Mouse (Mus musculus) effector memory CD4-positive, alpha-beta T cell, adult 5 months (primary cell): ENCODE measurements around the gene Cxcr2. TPM values are rescaled to one million over a fixed set of nuclear protein-coding genes. Genes with fewer than 3 reads are reported as not detected.

Source experiments
- polyA plus RNA-seq: library from polyadenylated mRNA; unstranded; fragments of 100-300 nt; shearing (Covaris generic); gene quantifications from one replicate; pipeline ENCODE4 v1.2.1, GENCODE M21; 2017

The Cxcr2 gene
- not detected for polyA plus RNA-seq

GRCm38 (mm10) chr1:74153461-74154184 lies at the start of gene Cxcr2:
TSS of gene Cxcr2 (plus strand) at chr1:74153989.

GRCm38 (mm10) chr1:74124021-74124981 lies 29.5 kb upstream of the Cxcr2 start, which contains the start of gene Tns1:
TSS of gene Tns1 (minus strand) at chr1:74124449.

GRCm38 (mm10) chr1:74124991-74125552 lies 28.7 kb upstream of the Cxcr2 start, which contains the start of gene Rufy4:
TSS of gene Rufy4 (plus strand) at chr1:74125541.

GRCm38 (mm10) chr1:74194445-74194844 lies 40.7 kb downstream of the Cxcr2 start, which contains the start of gene Cxcr1:
TSS of gene Cxcr1 (minus strand) at chr1:74194631.

Other genes with a start within 250 kb of the Cxcr2 start
- 1.7 TPM for gene Tns1, start 29.5 kb upstream of the Cxcr2 start, polyA plus RNA-seq
- gene Rufy4, start 28.4 kb upstream of the Cxcr2 start, polyA plus RNA-seq, result not detected
- not detected for gene Cxcr1, start 40.6 kb downstream of the Cxcr2 start, polyA plus RNA-seq
- 943 TPM for gene Arpc2, start 82.1 kb downstream of the Cxcr2 start, polyA plus RNA-seq
- 1.1 TPM for gene Gpbar1, start 124.6 kb downstream of the Cxcr2 start, polyA plus RNA-seq
- gene Aamp, start 130.7 kb downstream of the Cxcr2 start, polyA plus RNA-seq, result 251 TPM
- 34.5 TPM for gene Pnkd, start 130.9 kb downstream of the Cxcr2 start, polyA plus RNA-seq
- gene Tmbim1, start 151.6 kb downstream of the Cxcr2 start, polyA plus RNA-seq, result 3.3 TPM
- gene Catip, start 208.1 kb downstream of the Cxcr2 start, polyA plus RNA-seq, result not detected
- not detected for gene Slc11a1, start 221.2 kb downstream of the Cxcr2 start, polyA plus RNA-seq
- 4.7 TPM for gene Ctdsp1, start 237.5 kb downstream of the Cxcr2 start, polyA plus RNA-seq